Mouse (Mus musculus) heart, postnatal 0 days (tissue): ENCODE results near the gene Ano6. TPM values are rescaled to one million over a fixed set of nuclear protein-coding genes. Genes with fewer than 3 reads are reported as not detected.

Experiments used
- ATAC-seq: fragments of 200-750 bp; cut with Nextera tagmentation; 2 replicates; pipeline ENCODE4 v1.8.0; 2017; ENCODE audit warnings: low read depth, moderate number of reproducible peaks, moderate library complexity; ENCODE audit not compliant: insufficient read depth
- DNase-seq: peaks from one replicate; pipeline ENCODE4 v3.0.0-alpha.2; 2016; ENCODE audit warnings: low spot score
- H3K27ac ChIP-seq: fragments of 300-500 bp; sonication (generic); 2 replicates; pipeline ENCODE4 v1.5.1; 2014; ENCODE audit warnings: low read depth, mild to moderate bottlenecking
- H3K27me3 ChIP-seq: fragments of 300-500 bp; sonication (generic); 2 replicates; pipeline ENCODE4 v1.6.1; 2014; ENCODE audit warnings: low read length, mixed read lengths; ENCODE audit not compliant: control insufficient read depth, insufficient read depth
- H3K36me3 ChIP-seq: fragments of 300-500 bp; sonication (generic); replicated peaks from 2 replicates; pipeline ENCODE4 v1.6.1; 2014; ENCODE audit warnings: low read length, mixed read lengths; ENCODE audit not compliant: control insufficient read depth, insufficient read depth
- H3K4me1 ChIP-seq: fragments of 300-500 bp; sonication (generic); 2 replicates; pipeline ENCODE4 v1.6.1; 2014; ENCODE audit warnings: antibody characterized with exemption; ENCODE audit not compliant: control insufficient read depth, insufficient read depth
- H3K4me2 ChIP-seq: fragments of 300-500 bp; sonication (generic); 2 replicates; pipeline ENCODE4 v1.6.1; 2014; ENCODE audit warnings: low read depth, mild to moderate bottlenecking, low read length, moderate library complexity
- H3K4me3 ChIP-seq: fragments of 300-500 bp; sonication (generic); 2 replicates; pipeline ENCODE4 v1.5.1; 2014; ENCODE audit warnings: low read depth, low read length
- H3K9ac ChIP-seq: fragments of 300-500 bp; sonication (generic); replicated peaks from 2 replicates; pipeline ENCODE4 v1.6.1; 2014; ENCODE audit warnings: low read depth, low read length, mixed read lengths
- H3K9me3 ChIP-seq: fragments of 300-500 bp; sonication (generic); replicated peaks from 2 replicates; pipeline ENCODE4 v1.6.1; 2016; ENCODE audit warnings: low read length; ENCODE audit not compliant: control insufficient read depth
- CTCF ChIP-seq: IDR thresholded peaks from 2 replicates; pipeline ENCODE4 v1.5.1; 2016; ENCODE audit warnings: antibody characterized with exemption, control low read depth, low read depth
- EP300 ChIP-seq: IDR thresholded peaks from 2 replicates; pipeline ENCODE4 v1.6.1; 2016; ENCODE audit warnings: antibody characterized with exemption, low read depth
- WGBS: fragments of 180-500 bp; shearing (Covaris S2); extraction: QIAGEN DNeasy Blood & Tissue Kit; methylation state at CpG from one replicate; pipeline ENCODE4 v1.1.7; 2014; 5-methylcytosine and 5-hydroxymethylcytosine counted together
- polyA plus RNA-seq: library from polyadenylated mRNA; unstranded; fragments of >200 nt; fragmentation: Nextera tagmentation; extraction: Ambion mirVana; gene quantifications from 2 replicates; pipeline ENCODE4 v1.2.1, GENCODE M21; 2015
- total RNA-seq: library from RNA; depleted of rRNA; stranded (reverse); fragments of >200 nt; gene quantifications from 2 replicates; pipeline ENCODE4 v1.2.3, GENCODE M21; 2014; ENCODE audit warnings: low replicate concordance

Gene Ano6
- total and polyA plus RNA-seq, 2 experiments from 2014 or later = 14.2 to 26.5 TPM

DNA sequence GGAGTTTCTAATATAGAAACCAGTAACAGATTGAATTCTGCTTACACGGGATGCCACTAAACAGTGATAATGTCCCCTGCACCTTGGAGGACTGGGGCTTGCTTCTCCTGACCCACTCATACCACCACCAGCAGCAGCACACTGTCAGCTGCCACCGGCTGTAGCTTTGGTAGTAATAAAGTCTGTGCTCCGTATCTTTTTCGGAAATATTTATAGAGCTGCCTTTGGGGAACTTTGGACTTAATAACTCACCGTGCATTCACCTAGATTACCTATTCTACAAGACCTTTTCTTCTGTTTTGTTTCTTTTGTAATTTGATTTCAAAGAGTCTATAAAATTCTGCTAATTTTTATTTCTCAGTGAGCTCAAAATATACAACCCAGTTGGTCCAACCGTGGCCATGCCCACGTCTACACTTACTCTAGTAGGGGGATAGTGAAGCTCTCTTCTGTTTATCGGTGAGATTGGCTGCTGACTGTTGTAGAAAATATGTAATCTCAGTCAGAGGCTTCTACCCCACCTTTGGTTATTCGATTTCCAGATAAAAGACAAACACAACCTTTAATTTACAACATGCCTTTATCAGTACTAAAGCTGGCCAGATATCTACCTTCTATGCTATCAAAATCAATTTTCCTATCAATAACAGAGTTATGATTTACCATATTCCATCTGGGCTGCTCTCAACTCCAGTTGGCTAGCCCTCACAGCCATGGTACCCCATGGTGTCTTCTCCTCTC lies 15.8 kb upstream of the Ano6 start:
- no peak for DNase-seq

GRCm38 (mm10) chr15:95777743-95778142 lies 12.9 kb upstream of the Ano6 start:
- DNase-seq (no peak), ATAC-seq (no peak)
- WGBS = 83% methylated on average over 2 of the region's 2 CpGs
- Histone ChIP-seq H3K9ac (no peak overlapping the region), H3K4me2 (no peak overlapping the region), H3K36me3 (no peaks in the 10 kb centered on the region), H3K4me1 (no peaks in the 10 kb centered on the region), H3K9me3 (no peaks in the 10 kb centered on the region), H3K27me3 (no peaks in the 10 kb centered on the region), H3K27ac (no peak overlapping the region), H3K4me3 (no peak overlapping the region)
- TF ChIP-seq EP300 (no peak), CTCF (no peak)

More for the DNA sequence above, 15.8 kb upstream of the Ano6 start:
- Histone ChIP-seq H3K4me2 (no peak overlapping the region), H3K4me1 (no peaks in the 10 kb centered on the region), H3K36me3 (no peaks in the 10 kb centered on the region), H3K27me3 (no peaks in the 10 kb centered on the region), H3K27ac (no peak overlapping the region), H3K4me3 (no peak overlapping the region), H3K9me3 (no peaks in the 10 kb centered on the region), H3K9ac (no peak overlapping the region)
- ATAC-seq = no peak
- TF ChIP-seq CTCF = no peak
- no peak for TF ChIP-seq EP300
- 84% methylated on average over 9 of the region's 9 CpGs for WGBS

DNA sequence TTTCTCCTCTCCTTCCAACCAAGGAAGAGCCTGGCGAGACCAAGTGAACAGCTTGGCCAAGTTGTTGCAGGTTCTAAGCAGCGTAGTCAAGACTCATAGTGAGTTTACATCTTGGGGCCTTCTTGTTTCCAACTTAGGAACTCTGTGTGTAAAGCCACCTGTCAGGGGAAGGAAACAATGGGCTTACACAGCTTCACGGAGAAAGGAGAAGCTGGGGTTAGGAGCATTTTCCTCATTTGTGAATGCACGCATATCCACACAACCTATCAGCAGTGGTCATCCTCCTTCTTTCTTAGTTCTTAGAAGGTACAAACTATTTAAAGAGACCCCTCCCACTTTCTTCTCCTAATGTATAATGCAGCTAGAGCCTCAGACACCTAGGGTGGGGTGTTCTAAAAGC lies 11.9 kb upstream of the Ano6 start:
- Histone ChIP-seq H3K4me2 (no peak overlapping the region), H3K36me3 (no peaks in the 10 kb centered on the region), H3K4me3 (no peak overlapping the region), H3K9me3 (no peaks in the 10 kb centered on the region), H3K27ac (no peak overlapping the region), H3K9ac (no peak overlapping the region), H3K27me3 (no peaks in the 10 kb centered on the region), H3K4me1 (no peaks in the 10 kb centered on the region)
- TF ChIP-seq EP300 (no peak), CTCF (no peak)
- 87% methylated on average over 4 of the region's 4 CpGs for WGBS
- ATAC-seq (no peak), DNase-seq (no peak)

GRCm38 (mm10) chr15:95786624-95787023 lies 4.0 kb upstream of the Ano6 start:
- no peak for ATAC-seq
- DNase-seq = no peak
- WGBS = 81% methylated on average over 4 of the region's 4 CpGs

GRCm38 (mm10) chr15:95787578-95787977 lies 3.1 kb upstream of the Ano6 start:
- DNase-seq (no peak), ATAC-seq (no peak)
- H3K9me3 ChIP-seq = 0 out of 2 replicates have a peak, but pooled peaks cover 4% of the 10 kb centered on the region
- WGBS = 65% methylated on average over 3 of the region's 3 CpGs
- H3K27me3 ChIP-seq = no peaks in the 10 kb centered on the region
- H3K4me2 ChIP-seq = no peak overlapping the region
- no peaks in the 10 kb centered on the region for H3K36me3 ChIP-seq
- no peak for TF ChIP-seq EP300
- TF ChIP-seq CTCF = peak; percentile 22; the same call in 1 of the 2 replicates
- H3K4me3 ChIP-seq = no peak overlapping the region
- H3K27ac ChIP-seq = no peak overlapping the region
- H3K4me1 ChIP-seq = no peaks in the 10 kb centered on the region
- no peak overlapping the region for H3K9ac ChIP-seq

More at GRCm38 (mm10) chr15:95786624-95787023, 4.0 kb upstream of the Ano6 start:
- Histone ChIP-seq H3K4me3 (no peak overlapping the region), H3K4me2 (no peak overlapping the region), H3K27me3 (no peaks in the 10 kb centered on the region), H3K27ac (no peak overlapping the region), H3K9ac (no peak overlapping the region), H3K9me3 (0 out of 2 replicates have a peak, but pooled peaks cover 4% of the 10 kb centered on the region), H3K4me1 (no peaks in the 10 kb centered on the region), H3K36me3 (no peaks in the 10 kb centered on the region)
- TF ChIP-seq EP300 = no peak
- TF ChIP-seq CTCF = no peak
